Mouse (Mus musculus) lung, adult 18-20 months (tissue): ENCODE data around the gene Mpp2.

Experiments
- DNase-seq, 2 experiments: peaks; one replicate each; pipeline ENCODE4 v3.0.0; 2022; ENCODE audit warnings: mixed read lengths in 2 of 2

Mpp2 gene

DNA sequence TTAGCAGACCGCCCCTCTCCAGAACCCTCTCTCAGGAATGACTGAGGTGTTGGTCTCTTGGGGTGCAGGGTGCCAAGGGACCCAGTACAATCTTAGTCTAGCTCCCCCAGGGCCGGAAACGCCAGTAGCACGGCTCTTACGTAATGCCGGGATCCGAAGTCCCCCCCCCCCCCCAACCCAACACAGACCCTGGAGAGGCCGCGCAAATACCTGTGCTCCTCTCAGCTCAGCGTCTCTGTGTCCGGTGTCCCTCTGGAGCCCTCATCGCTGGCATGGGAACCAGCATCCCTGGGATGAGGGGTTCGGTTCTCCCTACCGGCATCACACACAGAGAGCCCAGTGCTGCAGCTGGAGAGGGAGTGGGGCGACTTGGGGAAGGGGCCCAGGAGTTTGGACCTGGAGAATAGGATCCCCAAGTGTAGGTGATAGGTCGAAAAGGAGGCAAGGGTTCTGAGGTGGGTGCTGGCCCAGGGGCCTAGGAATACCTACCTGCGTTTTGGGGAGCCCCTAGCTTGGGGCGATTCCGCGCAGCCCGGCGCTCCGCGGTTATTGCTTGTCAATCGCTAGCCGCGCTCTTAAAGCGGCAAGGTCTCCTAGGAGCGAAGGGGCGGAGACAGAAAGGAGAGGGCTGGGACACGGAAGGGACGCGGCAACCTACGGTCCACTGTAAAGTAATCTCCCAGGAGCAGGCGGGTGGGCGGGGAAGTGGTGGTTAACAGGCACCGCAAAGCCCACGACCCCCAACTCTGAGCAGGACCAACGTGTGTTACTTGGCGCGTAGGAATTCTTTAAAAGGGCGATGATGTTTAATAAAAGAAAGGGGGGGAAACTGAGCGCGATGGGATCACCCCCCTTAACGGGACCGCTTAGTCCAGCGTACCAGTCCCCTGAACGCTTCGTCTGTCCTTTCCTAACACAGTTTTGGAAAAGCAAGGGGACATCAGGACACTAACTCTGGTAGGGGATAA lies at the start of gene Mpp2:
TSS of gene Mpp2 (minus strand) at position 585 of the 968 bp plus-strand sequence.
- peak; percentile 80 to 82 for DNase-seq

- no peak for DNase-seq
These were observed 49.5 kb upstream of the Mpp2 start for GRCm38 (mm10) chr11:102137625-102138446.

DNA sequence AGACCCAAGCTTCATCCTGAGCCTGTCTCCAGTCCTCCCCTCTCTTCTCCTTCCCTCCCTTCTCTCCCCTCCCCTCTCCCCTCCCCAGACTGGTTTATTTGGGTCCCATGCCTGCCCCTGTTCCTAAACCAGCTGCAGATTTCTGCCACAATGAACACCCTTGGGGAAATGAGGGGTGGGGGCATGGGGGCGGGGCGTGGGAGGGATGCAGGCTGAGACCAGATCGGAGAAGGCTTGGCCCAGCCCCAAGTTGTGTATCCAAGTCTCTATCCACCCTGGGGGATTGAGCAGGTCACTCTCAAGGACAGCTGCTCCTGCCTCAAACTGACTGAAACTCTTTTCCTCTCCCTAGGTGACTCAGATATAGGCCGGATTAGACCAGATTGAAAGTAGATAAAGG lies 46.2 kb upstream of the Mpp2 start:
- no peak for DNase-seq

- no peak for DNase-seq
These were observed 29.1 kb upstream of the Mpp2 start for GRCm38 (mm10) chr11:102117386-102117785.

DNA sequence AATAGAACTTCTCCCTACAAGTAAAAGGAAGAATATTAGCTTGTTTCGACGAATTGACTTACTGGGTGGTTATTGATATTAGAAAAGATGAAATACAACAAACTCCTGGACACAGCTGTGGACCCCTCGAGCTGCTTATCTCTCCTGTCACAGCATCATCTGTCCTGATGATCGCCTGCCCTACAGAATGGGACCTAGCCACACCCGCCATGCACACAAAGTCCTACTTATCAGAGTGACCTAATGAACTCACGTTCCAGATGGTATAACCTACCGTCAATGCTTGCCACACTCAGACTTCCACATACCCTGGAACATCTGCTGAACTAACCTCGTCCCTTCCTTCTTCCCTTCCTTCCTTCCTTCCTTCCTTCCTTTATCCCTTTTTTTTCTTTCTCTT lies 27.9 kb upstream of the Mpp2 start:
- DNase-seq: no peak

DNA sequence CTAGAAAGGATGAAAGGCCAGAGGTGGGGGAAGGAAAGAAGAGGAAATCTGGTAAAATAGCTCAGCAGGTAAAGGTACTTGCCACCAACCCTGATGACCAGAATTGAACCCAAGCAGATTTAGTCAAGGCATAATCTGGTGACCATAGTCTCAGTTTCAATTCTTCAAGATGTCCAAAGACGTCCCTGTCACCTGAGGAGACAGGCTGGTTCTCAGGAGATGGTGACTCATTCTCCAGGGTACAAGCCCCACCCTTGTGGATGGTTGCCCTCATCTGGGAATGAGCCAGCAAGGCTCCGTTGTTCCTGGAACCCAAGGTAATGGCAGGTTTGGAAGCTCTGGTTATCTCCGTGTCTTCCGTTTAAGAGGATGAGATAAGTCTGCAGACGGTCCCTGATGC lies 23.3 kb upstream of the Mpp2 start:
- DNase-seq: no peak

GRCm38 (mm10) chr11:102107732-102108131 lies 19.4 kb upstream of the Mpp2 start, which contains the start of gene Pyy:
Pyy (minus strand) TSS chr11:102107832.
- DNase-seq: no peak

GRCm38 (mm10) chr11:102106911-102107310 lies 18.6 kb upstream of the Mpp2 start:
- DNase-seq: no peak

GRCm38 (mm10) chr11:102102485-102103258 lies 14.4 kb upstream of the Mpp2 start:
- peak; percentile 31 to 42 for DNase-seq

- no peak for DNase-seq
These were observed 12.9 kb upstream of the Mpp2 start, which contains the start of gene Ppy for GRCm38 (mm10) chr11:102101219-102101618. Ppy (minus strand) TSS chr11:102101319.

GRCm38 (mm10) chr11:102096887-102097391 lies 8.6 kb upstream of the Mpp2 start:
- DNase-seq: peak; percentile 61 to 77

- DNase-seq: no peak
These were observed 8.1 kb upstream of the Mpp2 start for GRCm38 (mm10) chr11:102096446-102096845.

GRCm38 (mm10) chr11:102095676-102096075 lies 7.4 kb upstream of the Mpp2 start:
- DNase-seq: no peak

DNA sequence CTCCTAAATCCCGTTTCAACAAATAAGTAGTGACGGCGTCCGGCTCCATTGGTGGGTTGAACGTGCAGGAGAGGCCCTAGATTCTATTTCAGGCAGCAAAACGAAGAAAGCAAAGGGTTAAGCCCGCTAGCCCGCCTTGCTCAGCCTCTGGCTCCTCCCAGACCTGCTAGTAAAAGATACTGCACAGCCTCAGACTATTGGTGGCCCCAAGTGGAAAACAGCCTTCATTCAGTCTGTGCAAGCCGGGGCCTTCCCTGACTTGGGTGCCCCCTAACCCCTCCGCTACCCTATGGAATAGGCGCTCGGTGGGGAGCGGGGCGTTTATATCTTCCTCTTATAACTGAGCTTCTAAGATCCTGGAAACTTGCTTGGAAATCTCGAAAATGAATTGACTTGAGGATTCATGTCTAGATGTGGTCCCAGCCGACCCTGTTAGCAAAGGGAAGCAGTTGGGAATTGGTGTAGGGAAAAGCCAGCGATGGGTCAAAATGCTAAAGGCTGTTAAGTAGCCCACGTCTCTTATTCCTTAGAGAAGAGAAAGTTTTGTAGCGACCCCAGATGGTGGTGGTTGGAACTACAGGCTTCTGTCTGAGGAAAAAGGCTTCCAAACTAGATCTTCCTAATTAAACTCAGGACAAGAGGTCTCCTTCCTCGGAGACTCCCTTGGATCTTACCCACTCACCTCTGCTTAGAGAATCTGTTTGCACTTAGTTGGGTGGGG lies 933 bp upstream of the Mpp2 start:
- DNase-seq: peak; percentile 58 to 59

DNA sequence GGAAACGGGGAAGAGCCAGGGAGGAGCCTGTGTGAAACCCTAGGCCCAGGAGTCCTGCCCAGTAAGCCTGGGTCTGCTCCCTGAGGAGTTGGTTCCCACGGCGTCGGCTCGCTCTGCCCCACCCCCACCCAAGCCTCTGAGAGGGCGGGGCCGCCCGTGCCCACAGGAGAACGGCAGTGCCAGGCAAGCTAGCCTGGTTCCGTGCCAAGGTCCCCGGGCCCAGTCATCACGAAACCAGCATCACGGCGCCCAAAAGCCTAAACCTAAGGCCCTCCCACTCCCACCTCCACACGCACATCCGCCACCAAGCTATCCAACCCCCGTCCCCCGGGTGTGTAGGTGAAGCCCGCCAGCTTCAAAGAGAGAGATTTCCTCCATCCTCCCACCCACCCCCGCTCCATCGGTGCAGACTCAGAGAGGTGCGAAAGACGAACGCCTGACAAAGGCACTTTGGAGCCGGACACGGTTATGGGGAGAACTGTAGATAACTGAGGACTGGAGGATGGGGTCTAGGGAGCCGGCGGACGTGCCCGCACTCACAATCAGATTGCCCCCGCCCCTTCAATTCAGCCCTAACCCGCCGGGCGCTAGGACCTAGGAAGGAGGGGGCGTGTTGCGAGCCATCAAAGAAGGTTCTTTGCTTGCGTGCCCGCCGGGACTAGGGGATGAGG lies 1.1 kb downstream of the Mpp2 start:
- peak; percentile 73 to 79 for DNase-seq

DNA sequence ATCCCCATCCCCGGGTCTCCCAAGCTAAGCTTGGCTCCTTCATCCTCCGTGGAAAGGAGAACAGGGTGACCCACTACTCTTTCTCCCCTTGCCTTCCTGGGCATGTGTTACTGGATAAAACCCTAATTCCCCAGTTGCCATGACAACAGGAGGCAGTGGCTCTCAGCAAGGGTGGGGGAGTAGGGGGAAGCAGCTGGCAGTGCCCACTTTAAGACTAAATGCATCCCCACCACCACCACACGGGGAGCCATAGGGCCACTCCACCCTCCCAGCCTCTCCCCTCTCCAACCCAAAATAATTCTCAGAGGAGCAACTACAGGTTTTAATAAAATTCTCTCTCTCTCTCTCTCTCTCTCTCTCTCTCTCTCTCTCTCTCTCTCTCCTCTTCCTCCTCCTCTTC lies 2.0 kb downstream of the Mpp2 start:
- no peak for DNase-seq

GRCm38 (mm10) chr11:102084159-102084558 lies 4.2 kb downstream of the Mpp2 start:
- no peak for DNase-seq

DNA sequence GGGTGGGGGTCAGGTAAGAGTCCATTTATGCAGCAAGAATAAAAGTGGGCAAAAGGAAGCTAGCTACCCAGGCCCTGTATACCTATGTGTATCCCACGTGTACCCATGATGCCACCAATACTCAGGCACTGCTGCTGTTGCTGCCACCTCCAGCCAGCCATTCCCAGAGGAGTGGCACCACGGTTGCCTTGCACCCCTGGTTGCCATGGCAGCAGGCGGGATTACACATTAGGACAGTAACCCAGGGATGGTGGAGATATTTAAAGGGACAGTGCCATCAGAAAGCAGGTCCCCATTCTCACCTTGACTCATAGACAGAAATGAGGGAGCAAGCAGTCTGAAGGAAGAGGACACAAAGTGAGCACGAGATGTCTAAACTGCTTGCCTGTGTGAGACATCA lies 5.1 kb downstream of the Mpp2 start:
- no peak for DNase-seq

GRCm38 (mm10) chr11:102082322-102082721 lies 6.0 kb downstream of the Mpp2 start:
- DNase-seq: peak; percentile 70 to 71

GRCm38 (mm10) chr11:102073722-102074121 lies 14.6 kb downstream of the Mpp2 start:
- DNase-seq: no peak

DNA sequence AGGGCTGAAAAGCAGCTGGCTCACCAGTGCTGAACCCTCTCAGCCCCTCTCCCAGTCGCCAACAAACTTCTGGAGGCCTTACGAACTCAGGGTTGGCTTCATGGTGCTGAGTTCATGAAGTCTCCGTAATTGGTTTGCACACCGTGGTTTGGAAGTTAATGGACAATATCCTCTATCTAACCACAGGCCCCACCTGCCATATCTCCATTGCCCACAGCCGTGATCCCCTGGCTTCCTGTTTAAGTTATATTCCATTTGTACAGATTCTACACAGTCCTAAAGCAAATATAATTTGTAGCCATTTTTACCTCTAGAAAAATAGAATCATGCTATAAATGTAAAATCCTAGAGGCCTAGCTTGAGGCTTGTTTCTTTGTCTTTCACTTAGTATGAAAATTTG lies 15.6 kb downstream of the Mpp2 start:
- DNase-seq: no peak
